Mouse (Mus musculus): ENCODE data around the gene Poc1a.

The Poc1a gene

GRCm38 (mm10) chr9:106339730-106340129 is 58.9 kb downstream of the Poc1a start:
- DNase-seq, result no peak

- peak; percentile 51 to 66 for DNase-seq
These were observed 59.8 kb downstream of the Poc1a start for GRCm38 (mm10) chr9:106340501-106341312.

GRCm38 (mm10) chr9:106341313-106341686 is 60.4 kb downstream of the Poc1a start:
- DNase-seq, result peak in 1 of 2 experiments; percentile 55

- DNase-seq, result no peak
These were observed 61.7 kb downstream of the Poc1a start for GRCm38 (mm10) chr9:106342573-106342972.

GRCm38 (mm10) chr9:106345167-106345566 is 64.3 kb downstream of the Poc1a start:
- DNase-seq, result peak; percentile 62 to 74

GRCm38 (mm10) chr9:106345630-106346029 is 64.8 kb downstream of the Poc1a start:
- DNase-seq, result no peak

- DNase-seq, result peak; percentile 34 to 50
These were observed 67.4 kb downstream of the Poc1a start for GRCm38 (mm10) chr9:106348281-106348680.

GRCm38 (mm10) chr9:106349075-106349474 is 68.2 kb downstream of the Poc1a start:
- DNase-seq, result peak; percentile 68 to 78

- DNase-seq, result peak; percentile 41 to 61
These were observed 70.3 kb downstream of the Poc1a start for GRCm38 (mm10) chr9:106351178-106351577.

GRCm38 (mm10) chr9:106353779-106354178 is 72.9 kb downstream of the Poc1a start:
- DNase-seq, result no peak

GRCm38 (mm10) chr9:106354810-106355209 is 73.9 kb downstream of the Poc1a start:
- no peak for DNase-seq

GRCm38 (mm10) chr9:106355217-106355974 is 74.5 kb downstream of the Poc1a start:
- DNase-seq, result no peak

GRCm38 (mm10) chr9:106355975-106356286 is 75.1 kb downstream of the Poc1a start:
- no peak for DNase-seq

GRCm38 (mm10) chr9:106356323-106356844 is 75.5 kb downstream of the Poc1a start:
- DNase-seq, result peak; percentile 41 to 55

- DNase-seq, result no peak
These were observed 76.3 kb downstream of the Poc1a start for GRCm38 (mm10) chr9:106357167-106357566.

GRCm38 (mm10) chr9:106359297-106359696 is 78.4 kb downstream of the Poc1a start:
- no peak for DNase-seq

- DNase-seq, result no peak
These were observed 80.3 kb downstream of the Poc1a start for GRCm38 (mm10) chr9:106361140-106361539.

GRCm38 (mm10) chr9:106365333-106365732 is 84.5 kb downstream of the Poc1a start:
- DNase-seq, result no peak

GRCm38 (mm10) chr9:106366188-106366587 is 85.3 kb downstream of the Poc1a start:
- DNase-seq, result no peak

GRCm38 (mm10) chr9:106367001-106367400 is 86.1 kb downstream of the Poc1a start:
- DNase-seq, result no peak

- peak; percentile 99 for DNase-seq
These were observed 86.8 kb downstream of the Poc1a start for GRCm38 (mm10) chr9:106367592-106368111.

- peak; percentile 86 to 92 for DNase-seq
These were observed 87.4 kb downstream of the Poc1a start, which contains the start of gene Dusp7 for GRCm38 (mm10) chr9:106368112-106368717. Gene Dusp7 (plus strand): TSS chr9:106368632.
